In the genomic region with DNA sequence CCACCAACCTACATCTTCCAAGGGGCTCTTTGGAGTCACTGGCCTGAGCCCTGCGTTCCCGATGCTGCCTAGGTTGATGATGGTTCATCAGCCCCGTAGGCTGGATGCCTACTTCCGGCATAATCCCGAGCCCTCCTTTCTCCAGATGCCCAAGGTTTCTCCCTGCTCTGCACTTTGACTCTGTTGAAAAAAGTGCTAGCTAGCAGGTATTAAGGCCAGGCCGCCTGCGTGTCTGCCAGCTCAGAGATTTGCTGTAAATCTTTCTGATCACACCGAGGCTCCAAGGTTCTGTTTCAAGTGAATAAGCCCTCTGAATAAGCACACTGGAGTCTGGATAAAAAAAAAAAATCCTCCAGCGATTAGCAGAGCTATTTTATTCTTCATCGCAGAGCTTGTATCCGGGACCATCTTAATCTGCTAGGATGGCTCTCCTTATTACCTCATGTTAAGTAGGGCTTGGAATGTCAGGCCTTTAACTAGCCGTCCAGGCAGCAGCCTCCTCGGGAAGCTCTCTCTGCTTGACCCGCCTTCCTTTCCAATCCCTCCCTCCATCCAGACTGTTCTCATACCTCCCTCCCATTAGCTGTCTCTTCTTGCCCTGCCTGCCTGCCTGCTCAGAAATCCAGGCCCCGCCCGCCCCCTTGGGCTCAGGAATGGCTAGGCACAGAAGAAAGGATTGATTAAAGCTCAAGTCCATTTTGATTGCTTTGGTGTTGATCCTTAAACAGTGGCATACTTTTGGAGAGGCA, we compare ENCODE assay signal across 7 mouse cellular contexts. TPM values are rescaled to one million over a fixed set of nuclear protein-coding genes. Genes with fewer than 3 reads are reported as not detected.
DNase-seq lines count a peak whose midpoint lies in the region; ATAC-seq lines count a peak whose summit lies in the region.

No protein-coding gene starts in this region.

- H3K36me3 ChIP-seq in hindbrain, embryonic 15.5 days, result peaks cover 19% of the 10 kb centered on the region; the same call in 1 of the 2 replicates
- peaks cover 72% of the 10 kb centered on the region for H3K36me3 ChIP-seq in midbrain, embryonic 12.5 days

- H3K27ac ChIP-seq in hindbrain, embryonic 15.5 days (replicated peaks), result peak overlapping the region; percentile 81
- H3K27ac ChIP-seq in midbrain, embryonic 12.5 days (replicated peaks), result peak overlapping the region; percentile 85

- peak; percentile 22 for DNase-seq in WW6 (ENCODE audit: low read depth, low spot score)
- peak; percentile 69 to 71 for DNase-seq in adrenal gland, postnatal 36 days
- no peak for DNase-seq in layer of hippocampus, postnatal 10 days (ENCODE audit: low spot score in 2 of 2)
- no peak for DNase-seq in spleen, postnatal 36 days (ENCODE audit: low spot score in 2 of 2)
- no peak for DNase-seq in frontal cortex, postnatal 14 days (ENCODE audit: low spot score in 2 of 2)

- no peak overlapping the region for H3K4me3 ChIP-seq in hindbrain, embryonic 15.5 days
- H3K4me3 ChIP-seq in midbrain, embryonic 12.5 days, result no peak overlapping the region

- H3K27me3 ChIP-seq in hindbrain, embryonic 15.5 days, result no peaks in the 10 kb centered on the region
- H3K27me3 ChIP-seq in midbrain, embryonic 12.5 days, result no peaks in the 10 kb centered on the region; the same call in 1 of the 2 replicates

- no peak overlapping the region for H3K4me2 ChIP-seq in hindbrain, embryonic 15.5 days
- no peak overlapping the region; the same call in 1 of the 2 replicates for H3K4me2 ChIP-seq in midbrain, embryonic 12.5 days (replicated peaks)

- ATAC-seq in hindbrain, embryonic 15.5 days (ENCODE audit: low FRiP score, low read depth), result no peak
- peak; percentile 16; the same call in 1 of the 2 replicates for ATAC-seq in midbrain, embryonic 12.5 days (ENCODE audit: low FRiP score, low read depth)

- peaks cover 66% of the 10 kb centered on the region for H3K4me1 ChIP-seq in hindbrain, embryonic 15.5 days (replicated peaks)
- peaks cover 75% of the 10 kb centered on the region for H3K4me1 ChIP-seq in midbrain, embryonic 12.5 days

- H3K9me3 ChIP-seq in hindbrain, embryonic 15.5 days, result no peaks in the 10 kb centered on the region
- no peaks in the 10 kb centered on the region for H3K9me3 ChIP-seq in midbrain, embryonic 12.5 days

- no peak overlapping the region for H3K9ac ChIP-seq in hindbrain, embryonic 15.5 days
- H3K9ac ChIP-seq in midbrain, embryonic 12.5 days (replicated peaks), result peak overlapping the region; percentile 4; the same call in 1 of the 2 replicates

- 51% methylated on average over 16 of the region's 16 CpGs for WGBS in hindbrain, embryonic 15.5 days
- 30% methylated on average over 16 of the region's 16 CpGs for WGBS in midbrain, embryonic 12.5 days

RNA-seq across cellular contexts. Expression of gene Tle3, which starts 31.9 kb away (rescaled TPM):
- 100 to 1,000 TPM; 121 to 144 TPM for total RNA-seq in adrenal gland, postnatal 36 days (2021)
- polyA plus RNA-seq in hindbrain, embryonic 15.5 days (2015; fragmentation: Nextera tagmentation; extraction: Ambion mirVana), result 23.6 and 28.8 TPM in 2 replicates
- polyA plus RNA-seq in midbrain, embryonic 12.5 days (2016; fragmentation: Nextera tagmentation; extraction: Ambion mirVana), result 65.9 and 71.9 TPM in 2 replicates
- total RNA-seq in layer of hippocampus, postnatal 10 days (2021), result 10 to 100 TPM; 63.2 to 72.5 TPM

Comparison
In these comparisons a context has a peak if more than half of its experiments do, and no peak if none do; other contexts are left out.
1. DNase-seq: peak in WW6 (single experiment) and adrenal gland, postnatal 36 days (2 of 2); none in layer of hippocampus, postnatal 10 days (0 of 2), spleen, postnatal 36 days (0 of 2) and frontal cortex, postnatal 14 days (0 of 2).